Mouse (Mus musculus) spleen, adult 2 months (tissue): ENCODE results near the gene Grin2d.

Experiments
- CTCF ChIP-seq: fragments of 200-500 bp; IDR thresholded peaks from 2 replicates; pipeline ENCODE4 v1.5.1; 2011; ENCODE audit warnings: mild to moderate bottlenecking, inconsistent platforms; ENCODE audit not compliant: insufficient read depth, insufficient read length, insufficient replicate concordance; ENCODE audit errors: extremely low read depth
- POLR2A ChIP-seq: fragments of 200-500 bp; IDR thresholded peaks from 2 replicates; pipeline ENCODE4 v1.6.1; 2011; ENCODE audit warnings: low read depth, low read length, inconsistent platforms

GRCm38 (mm10) chr7:45815984-45816351 lies 62.2 kb downstream of the Grin2d start:
- TF ChIP-seq CTCF (no peak), POLR2A (no peak)
